Mouse (Mus musculus): ENCODE results near the gene Nrsn2.
A peak's percentile ranks its signal among the peaks of the same experiment; 100 is the strongest.

GRCm38 (mm10) chr2:152392786-152393185 is 16.3 kb upstream of the Nrsn2 start:
- TF ChIP-seq GATA2 (IDR thresholded peaks at IDR 0.05; ENCODE audit: borderline replicate concordance, low read depth, low read length) (no peak), CTCF (IDR thresholded peaks at IDR 0.05; ENCODE audit: low read depth, low read length) (peak; percentile 24; the same call in 1 of the 2 replicates)
